Mouse (Mus musculus) adipocyte (in vitro differentiated cells): ENCODE data around the gene Slc36a2.

ENCODE experiments used
- DNase-seq: peaks from one replicate; pipeline ENCODE4 v3.0.0-alpha.2; 2016; ENCODE audit warnings: low spot score

Slc36a2 gene

DNA sequence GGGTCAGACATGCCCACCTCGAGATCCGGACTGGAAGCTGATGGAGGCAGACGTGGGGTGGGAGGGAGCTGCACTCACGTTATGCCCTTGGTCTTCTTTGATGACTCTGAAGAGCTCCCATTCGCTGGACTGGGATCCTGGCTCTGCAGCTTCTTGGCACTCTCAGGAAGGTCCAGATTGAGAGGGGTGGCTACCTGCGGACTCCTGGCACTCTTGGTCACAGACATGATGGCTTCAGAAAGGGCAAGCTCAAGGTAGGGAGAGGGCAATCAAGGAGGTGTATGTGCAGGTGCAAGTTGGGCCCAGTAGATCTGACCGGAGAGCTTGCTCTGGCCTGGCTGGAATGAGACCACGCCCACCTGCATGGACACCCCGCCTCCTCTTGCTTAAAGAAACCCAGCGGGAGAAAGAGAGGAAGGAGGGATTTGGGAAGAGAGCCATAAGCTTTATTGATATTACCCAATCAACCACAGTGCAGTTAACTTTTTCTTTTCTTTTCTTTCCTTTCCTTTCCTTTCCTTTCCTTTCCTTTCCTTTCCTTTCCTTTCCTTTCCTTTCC lies at the start of gene Slc36a2:
Gene Slc36a2, minus strand, starts transcription at position 345 of the 559 bp plus-strand sequence.
- DNase-seq: peak; percentile 28

DNA sequence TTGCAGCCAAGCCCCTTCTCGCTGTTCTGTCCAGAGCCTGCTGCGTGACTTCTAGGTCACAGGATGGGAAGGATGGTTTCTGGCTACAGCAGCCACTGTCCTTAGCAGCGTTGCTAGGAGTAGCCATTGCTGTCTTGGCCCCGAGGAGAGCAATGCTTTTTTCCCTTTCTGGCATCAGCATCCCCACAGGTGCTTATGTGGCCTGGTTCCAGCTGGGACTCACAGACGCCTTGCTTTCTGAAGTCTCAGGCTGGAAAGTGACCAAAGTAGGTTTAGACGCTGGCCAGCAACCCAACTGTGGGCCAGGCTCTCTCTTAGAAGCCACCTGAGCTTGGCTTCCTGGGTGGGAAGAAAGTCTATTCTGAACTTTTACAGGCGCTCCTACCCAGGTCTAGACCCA lies 49.4 kb upstream of the Slc36a2 start:
- DNase-seq: no peak

DNA sequence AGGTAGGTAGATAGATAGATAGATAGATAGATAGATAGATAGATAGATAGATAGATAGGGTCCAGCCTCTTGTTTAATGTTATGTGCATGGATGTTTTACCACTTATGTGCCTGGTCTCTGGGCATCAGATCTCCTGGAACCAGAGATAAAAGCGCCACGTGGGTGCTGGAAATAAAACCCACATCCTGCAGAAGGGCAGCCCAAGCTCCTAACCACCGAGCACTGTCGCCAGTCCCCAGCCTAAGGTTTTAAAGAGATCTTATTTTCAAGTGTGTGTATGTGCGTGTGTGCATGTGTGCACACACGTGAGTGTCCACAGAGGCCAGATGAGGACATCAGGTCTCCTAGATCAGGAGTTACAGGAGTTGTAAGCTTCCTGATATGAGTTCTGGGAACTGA lies 46.2 kb upstream of the Slc36a2 start:
- no peak for DNase-seq

GRCm38 (mm10) chr11:55221306-55221705 lies 36.4 kb upstream of the Slc36a2 start:
- DNase-seq: no peak

DNA sequence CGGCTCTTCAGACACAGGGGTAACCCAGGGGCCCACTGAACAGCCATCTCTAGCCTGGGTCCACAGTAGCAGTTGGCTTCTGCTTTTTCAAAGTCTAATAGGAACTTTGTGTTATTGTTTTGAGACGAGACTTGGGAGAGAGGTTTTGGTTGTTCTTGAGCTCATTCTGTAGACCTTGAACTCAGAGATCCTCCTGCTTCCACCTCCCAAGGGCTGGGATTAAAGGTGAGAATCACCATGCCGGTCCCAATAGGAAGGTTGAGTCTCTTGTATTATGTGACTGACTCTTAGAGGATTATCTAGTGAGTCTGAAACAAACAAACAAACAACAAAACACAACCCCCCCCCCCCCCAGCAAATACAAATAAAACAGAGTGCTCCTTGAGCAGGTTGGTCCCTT lies 33.6 kb upstream of the Slc36a2 start:
- no peak for DNase-seq

DNA sequence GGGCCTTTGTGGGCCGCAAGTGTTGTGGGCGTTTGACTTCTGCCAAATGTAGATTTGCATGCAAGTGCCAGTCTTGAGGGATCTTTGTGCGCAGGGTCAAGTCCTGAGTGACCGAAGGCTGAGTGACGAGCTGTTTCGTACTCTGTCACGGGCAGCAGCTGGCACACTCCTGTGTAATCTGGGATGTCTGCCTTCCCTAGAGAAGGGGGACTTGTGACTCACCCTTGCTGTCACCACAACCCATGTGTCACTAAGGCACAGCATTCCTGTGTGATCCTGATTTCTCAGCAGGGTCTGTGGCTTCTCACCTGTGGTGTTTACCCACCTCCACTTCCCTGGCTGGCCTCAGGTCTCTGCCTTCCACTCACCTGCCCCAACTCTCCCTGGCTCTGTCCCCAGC lies 33.0 kb upstream of the Slc36a2 start:
- DNase-seq: no peak

DNA sequence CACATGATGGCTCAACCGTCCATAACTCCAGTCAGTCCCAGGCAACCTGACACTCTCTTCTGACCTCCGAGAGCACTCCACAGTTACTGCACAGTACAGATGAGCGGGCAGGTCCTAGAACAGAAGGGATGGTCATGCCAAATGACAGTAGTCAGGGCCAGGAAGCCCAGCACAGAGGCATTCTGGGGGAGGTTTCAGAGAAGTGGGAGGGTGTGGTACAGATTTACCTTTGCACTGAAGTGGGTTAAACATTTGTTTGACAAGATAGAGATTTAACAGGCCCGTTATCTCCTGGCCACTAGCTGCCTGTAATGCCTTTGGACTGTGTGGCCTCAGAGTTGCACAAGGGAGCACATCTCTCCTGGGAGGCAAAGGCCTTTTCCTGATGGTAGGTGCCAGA lies 32.5 kb upstream of the Slc36a2 start:
- DNase-seq: no peak

- no peak for DNase-seq
These were observed 32.0 kb upstream of the Slc36a2 start for GRCm38 (mm10) chr11:55216830-55217229.

GRCm38 (mm10) chr11:55216061-55216460 lies 31.2 kb upstream of the Slc36a2 start:
- DNase-seq: no peak

- DNase-seq: peak; percentile 57
These were observed 30.1 kb upstream of the Slc36a2 start for GRCm38 (mm10) chr11:55214978-55215377.

GRCm38 (mm10) chr11:55214161-55214560 lies 29.3 kb upstream of the Slc36a2 start:
- peak; percentile 82 for DNase-seq

DNA sequence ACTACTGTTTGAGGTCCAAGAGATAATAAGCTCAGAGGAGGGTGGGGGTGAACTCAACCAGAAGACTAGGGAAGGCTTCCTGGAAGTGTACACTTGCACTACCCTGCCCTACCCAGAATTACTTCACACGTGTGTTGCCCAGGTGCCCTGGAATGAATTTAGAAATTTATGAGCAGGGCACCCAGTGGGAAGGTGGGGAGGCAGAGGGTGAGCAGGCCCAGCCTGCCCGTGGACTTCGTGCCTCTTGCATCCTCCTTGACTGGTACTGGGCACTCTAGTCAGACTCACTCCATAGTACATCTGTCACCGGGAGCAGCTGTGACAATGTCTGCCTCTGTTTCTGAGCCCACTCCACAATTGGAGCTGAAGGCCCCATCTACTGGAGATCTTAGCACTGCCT lies 28.6 kb upstream of the Slc36a2 start:
- no peak for DNase-seq

- no peak for DNase-seq
These were observed 24.9 kb upstream of the Slc36a2 start for GRCm38 (mm10) chr11:55209626-55210353.

DNA sequence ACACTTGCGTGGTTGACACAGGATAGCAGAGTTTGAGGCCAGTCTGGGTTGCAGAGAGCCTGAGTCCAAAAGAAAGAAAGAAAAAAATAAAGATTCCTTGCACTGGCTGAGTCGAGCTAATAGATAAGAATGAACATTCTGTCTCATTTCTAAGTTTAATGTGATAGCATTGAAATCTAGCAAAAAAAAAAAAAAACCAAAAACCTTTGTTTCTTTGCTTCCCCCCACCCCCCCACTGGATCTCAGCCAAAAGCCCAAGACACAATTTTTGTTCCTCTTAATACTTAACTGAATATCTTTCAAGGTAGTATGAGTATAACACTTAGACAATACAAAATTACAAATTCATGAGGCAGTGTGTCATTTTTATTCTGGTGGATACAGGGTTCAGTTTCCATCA lies 24.2 kb upstream of the Slc36a2 start:
- DNase-seq: no peak

DNA sequence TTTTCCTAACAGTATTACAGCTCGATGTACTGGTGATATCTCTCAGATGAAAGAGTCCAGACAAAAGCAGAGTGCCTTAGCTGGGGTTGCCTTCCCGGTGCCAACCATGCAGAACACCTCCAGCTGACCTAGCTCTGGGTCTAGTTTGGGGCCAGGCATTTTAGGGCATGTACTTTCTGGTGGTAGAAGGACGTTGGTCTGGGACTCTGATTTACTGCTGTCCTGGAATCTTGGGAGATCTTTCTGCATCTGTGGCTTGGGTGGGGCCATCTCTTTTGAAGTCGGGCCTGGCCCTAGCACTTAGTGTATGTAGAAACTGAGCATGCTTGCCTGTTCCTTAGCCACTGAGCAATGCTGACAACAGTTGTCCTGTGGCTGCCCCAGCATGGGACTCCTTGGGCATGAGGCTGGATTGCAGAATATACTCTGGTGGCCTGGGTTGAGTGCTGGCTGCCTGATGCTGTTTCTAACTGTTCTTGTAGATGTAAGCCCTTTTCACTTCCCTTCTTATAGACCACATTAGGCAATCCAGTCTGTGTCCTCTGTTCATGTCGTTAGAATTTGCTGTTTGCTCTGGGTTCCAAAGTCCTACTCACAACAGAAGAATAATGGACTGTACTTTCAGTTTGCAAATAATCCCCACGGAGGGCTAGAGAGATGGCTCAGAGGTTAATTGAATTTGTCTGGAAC lies 23.3 kb upstream of the Slc36a2 start:
- DNase-seq: no peak

DNA sequence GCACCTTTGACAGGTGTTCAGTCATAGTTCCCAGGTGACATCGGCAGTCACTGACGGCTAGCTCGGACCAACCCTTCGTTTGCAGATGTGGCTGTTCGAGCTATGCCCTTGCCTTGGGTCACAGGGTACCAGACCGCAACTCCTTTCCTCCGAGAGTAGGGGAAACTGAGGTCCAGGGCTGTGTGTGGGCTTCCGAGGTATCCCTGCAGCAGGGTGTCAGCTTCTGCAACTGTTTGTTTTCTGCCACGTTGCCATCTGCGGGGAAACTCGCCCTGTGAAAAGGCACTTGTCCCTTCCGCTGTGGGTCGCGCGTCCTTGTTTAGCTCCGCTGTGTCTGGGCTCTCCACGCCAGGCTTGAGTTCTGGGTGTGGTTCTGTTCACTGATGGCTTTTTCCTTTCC lies 19.7 kb upstream of the Slc36a2 start:
- no peak for DNase-seq

GRCm38 (mm10) chr11:55204159-55204596 lies 19.3 kb upstream of the Slc36a2 start, which contains the start of gene Slc36a1:
Gene Slc36a1 (plus strand): TSS chr11:55204350.
- DNase-seq: peak; percentile 94

GRCm38 (mm10) chr11:55197740-55198510 lies 13.0 kb upstream of the Slc36a2 start:
- no peak for DNase-seq

DNA sequence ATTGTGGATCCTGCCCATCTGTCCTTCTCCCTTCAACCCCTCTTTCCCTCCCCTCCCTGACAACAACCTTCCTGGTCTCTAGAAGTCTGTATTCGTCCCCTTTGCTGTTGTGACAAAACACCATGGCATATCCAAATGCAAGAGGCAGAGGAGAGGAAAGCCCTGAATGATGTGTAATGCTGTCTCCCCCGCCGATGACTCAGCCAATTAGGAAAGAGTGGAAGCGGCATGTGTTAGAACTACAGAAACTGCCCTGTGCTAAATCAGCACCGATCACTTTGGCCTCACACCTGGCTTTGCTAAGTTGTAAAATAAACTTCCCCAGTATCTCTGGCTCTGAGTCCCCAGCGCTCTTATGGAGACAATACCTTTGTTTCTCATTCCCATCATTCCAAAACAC lies 12.2 kb upstream of the Slc36a2 start:
- no peak for DNase-seq

DNA sequence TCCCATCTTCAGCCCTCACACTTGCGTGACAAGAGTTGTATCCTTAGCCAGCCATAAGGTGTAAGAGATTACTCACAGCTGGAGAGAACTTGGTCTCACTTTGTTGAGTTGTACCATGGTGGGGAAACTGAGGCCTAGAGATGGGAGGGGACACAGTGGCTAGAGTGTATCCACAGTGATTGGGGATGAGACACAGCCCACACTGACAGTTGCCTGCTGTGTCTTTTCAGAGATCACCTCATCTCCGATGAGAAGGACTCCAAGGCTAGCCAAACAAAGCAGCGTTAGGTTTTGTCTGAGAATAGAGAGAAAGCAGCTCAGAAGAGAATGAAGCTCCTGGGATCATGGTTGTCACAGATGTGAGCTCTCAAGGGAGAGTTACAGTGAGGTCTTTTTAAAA lies 5.3 kb upstream of the Slc36a2 start:
- no peak for DNase-seq

DNA sequence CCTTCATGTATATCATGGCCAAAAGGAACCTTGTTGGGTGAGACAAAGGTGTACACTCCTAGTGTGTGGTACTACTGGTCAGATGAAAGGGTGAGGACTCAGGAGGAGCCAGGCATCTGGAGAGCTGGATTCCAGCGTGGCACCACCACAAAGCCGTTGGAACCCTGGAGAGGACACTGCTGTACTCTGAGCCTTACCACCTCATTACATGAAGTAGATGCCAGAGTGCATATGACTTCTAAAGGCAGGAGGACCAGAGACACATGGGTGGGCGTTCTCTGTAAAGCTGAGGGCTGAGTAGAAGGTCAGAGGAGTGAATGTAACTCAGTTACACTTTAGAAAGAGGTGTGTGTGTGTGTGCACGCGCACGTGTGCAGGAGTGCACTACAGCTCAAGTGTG lies 2.9 kb upstream of the Slc36a2 start:
- no peak for DNase-seq

GRCm38 (mm10) chr11:55187292-55187691 lies 2.4 kb upstream of the Slc36a2 start:
- DNase-seq: no peak

DNA sequence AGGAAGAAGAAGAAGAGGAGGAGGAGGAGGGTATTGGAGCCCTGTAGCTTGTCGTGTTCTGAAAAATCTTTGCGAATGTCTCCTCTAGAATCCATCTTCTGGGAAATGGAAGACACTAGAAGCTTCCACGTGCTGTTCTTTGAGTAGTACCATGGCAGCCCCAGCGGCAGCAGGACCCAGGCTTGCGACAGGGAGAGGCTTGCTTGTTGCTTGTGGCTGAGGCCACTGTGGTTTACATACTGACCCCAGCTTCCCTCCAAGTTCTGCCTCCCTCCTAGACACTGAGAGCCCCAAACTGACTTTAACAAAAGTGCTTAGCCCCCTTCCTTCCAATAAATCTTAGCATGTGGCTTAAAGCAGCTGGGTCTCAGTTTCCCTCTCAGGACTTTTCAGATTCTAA lies 631 bp downstream of the Slc36a2 start:
- no peak for DNase-seq
